Mouse (Mus musculus) kidney, adult 2 months (tissue): ENCODE results near the gene Lsm14b.

Experiments used
- CTCF ChIP-seq: fragments of 200-500 bp; conservative IDR thresholded peaks from 2 replicates; pipeline ENCODE4 v1.5.1; 2011; ENCODE audit warnings: low read depth, mild to moderate bottlenecking, control low read depth, low read length, moderate library complexity, mixed read lengths; ENCODE audit not compliant: insufficient read depth, insufficient read length
- POLR2A ChIP-seq: fragments of 200-500 bp; IDR thresholded peaks from one replicate; pipeline ENCODE4 v1.6.1; 2011; ENCODE audit warnings: low read depth, low read length, control low read depth

GRCm38 (mm10) chr2:179985695-179986094, 39.1 kb upstream of the Lsm14b start:
- no peak for TF ChIP-seq CTCF
- TF ChIP-seq POLR2A = no peak
